Mouse (Mus musculus): ENCODE results near the gene Gm21983. TPM values are rescaled to one million over a fixed set of nuclear protein-coding genes. Genes with fewer than 3 reads are reported as not detected.
A peak's percentile ranks its signal among the peaks of the same experiment; 100 is the strongest.

Gene Gm21983
- polyA plus RNA-seq, 1 experiment from 2014 or later: not detected

- Histone ChIP-seq H3K9ac (ENCODE audit: low read length) (no peak overlapping the region), H3K27me3 (ENCODE audit: control insufficient read depth, insufficient read depth, low read length) (no peaks in the 10 kb centered on the region), H3K36me3 (ENCODE audit: control insufficient read depth, insufficient read depth, low read length) (peaks cover 8% of the 10 kb centered on the region), H3K4me3 (replicated peaks; ENCODE audit: low read length) (no peak overlapping the region), H3K27ac (ENCODE audit: low read length) (no peak overlapping the region), H3K4me2 (ENCODE audit: low read depth, low read length) (no peak overlapping the region), H3K9me3 (replicated peaks; ENCODE audit: control insufficient read depth, low read length) (no peaks in the 10 kb centered on the region), H3K4me1 (ENCODE audit: control insufficient read depth, insufficient read depth, low read length) (peaks cover 16% of the 10 kb centered on the region)
- ATAC-seq (ENCODE audit: insufficient read depth, low FRiP score): no peak
- WGBS: 78% methylated on average over 11 of the region's 11 CpGs
Measured at GRCm38 (mm10) chr7:27219937-27220336, 39.1 kb upstream of the Gm21983 start.

GRCm38 (mm10) chr7:27218586-27218985 lies 37.7 kb upstream of the Gm21983 start:
- Histone ChIP-seq H3K4me1 (ENCODE audit: control insufficient read depth, insufficient read depth, low read length) (peaks cover 3% of the 10 kb centered on the region; the same call in 1 of the 2 replicates), H3K9ac (ENCODE audit: low read length) (no peak overlapping the region), H3K27me3 (ENCODE audit: control insufficient read depth, insufficient read depth, low read length) (no peaks in the 10 kb centered on the region), H3K4me3 (replicated peaks; ENCODE audit: low read length) (no peak overlapping the region), H3K36me3 (ENCODE audit: control insufficient read depth, insufficient read depth, low read length) (peaks cover 13% of the 10 kb centered on the region), H3K9me3 (replicated peaks; ENCODE audit: control insufficient read depth, low read length) (no peaks in the 10 kb centered on the region), H3K4me2 (ENCODE audit: low read depth, low read length) (no peak overlapping the region), H3K27ac (ENCODE audit: low read length) (no peak overlapping the region)
- 85% methylated on average over 7 of the region's 7 CpGs for WGBS
- no peak for ATAC-seq (ENCODE audit: insufficient read depth, low FRiP score)

- no peak for ATAC-seq (ENCODE audit: insufficient read depth, low FRiP score)
- Histone ChIP-seq H3K9me3 (replicated peaks; ENCODE audit: control insufficient read depth, low read length) (no peaks in the 10 kb centered on the region), H3K27me3 (ENCODE audit: control insufficient read depth, insufficient read depth, low read length) (no peaks in the 10 kb centered on the region), H3K4me1 (ENCODE audit: control insufficient read depth, insufficient read depth, low read length) (no peaks in the 10 kb centered on the region), H3K4me3 (replicated peaks; ENCODE audit: low read length) (no peak overlapping the region), H3K27ac (ENCODE audit: low read length) (no peak overlapping the region), H3K4me2 (ENCODE audit: low read depth, low read length) (no peak overlapping the region), H3K36me3 (ENCODE audit: control insufficient read depth, insufficient read depth, low read length) (peaks cover 36% of the 10 kb centered on the region), H3K9ac (ENCODE audit: low read length) (no peak overlapping the region)
- 86% methylated on average over 2 of the region's 2 CpGs for WGBS
Measured at GRCm38 (mm10) chr7:27212626-27213025, 31.7 kb upstream of the Gm21983 start.

GRCm38 (mm10) chr7:27203730-27204449 lies 23.0 kb upstream of the Gm21983 start:
- Histone ChIP-seq H3K36me3 (ENCODE audit: control insufficient read depth, insufficient read depth, low read length) (peaks cover 11% of the 10 kb centered on the region), H3K4me2 (ENCODE audit: low read depth, low read length) (no peak overlapping the region), H3K9me3 (replicated peaks; ENCODE audit: control insufficient read depth, low read length) (no peaks in the 10 kb centered on the region), H3K27ac (ENCODE audit: low read length) (no peak overlapping the region), H3K27me3 (ENCODE audit: control insufficient read depth, insufficient read depth, low read length) (no peaks in the 10 kb centered on the region), H3K4me1 (ENCODE audit: control insufficient read depth, insufficient read depth, low read length) (no peaks in the 10 kb centered on the region), H3K4me3 (replicated peaks; ENCODE audit: low read length) (no peak overlapping the region), H3K9ac (ENCODE audit: low read length) (no peak overlapping the region)
- 0 out of 2 replicates have a peak, but pooled peaks have one; percentile 18 for ATAC-seq (ENCODE audit: insufficient read depth, low FRiP score)
- 91% methylated on average over 8 of the region's 8 CpGs for WGBS

GRCm38 (mm10) chr7:27198779-27199178 lies 17.9 kb upstream of the Gm21983 start:
- Histone ChIP-seq H3K4me3 (replicated peaks; ENCODE audit: low read length) (no peak overlapping the region), H3K4me2 (ENCODE audit: low read depth, low read length) (no peak overlapping the region), H3K9ac (ENCODE audit: low read length) (no peak overlapping the region), H3K36me3 (ENCODE audit: control insufficient read depth, insufficient read depth, low read length) (no peaks in the 10 kb centered on the region; the same call in 1 of the 2 replicates), H3K4me1 (ENCODE audit: control insufficient read depth, insufficient read depth, low read length) (peaks cover 8% of the 10 kb centered on the region), H3K9me3 (replicated peaks; ENCODE audit: control insufficient read depth, low read length) (no peaks in the 10 kb centered on the region), H3K27ac (ENCODE audit: low read length) (no peak overlapping the region), H3K27me3 (ENCODE audit: control insufficient read depth, insufficient read depth, low read length) (no peaks in the 10 kb centered on the region)
- ATAC-seq (ENCODE audit: insufficient read depth, low FRiP score): no peak
- WGBS: 94% methylated on average over 8 of the region's 8 CpGs

GRCm38 (mm10) chr7:27198355-27198754 lies 17.5 kb upstream of the Gm21983 start:
- Histone ChIP-seq H3K36me3 (ENCODE audit: control insufficient read depth, insufficient read depth, low read length) (no peaks in the 10 kb centered on the region; the same call in 1 of the 2 replicates), H3K27ac (ENCODE audit: low read length) (no peak overlapping the region), H3K27me3 (ENCODE audit: control insufficient read depth, insufficient read depth, low read length) (no peaks in the 10 kb centered on the region), H3K4me1 (ENCODE audit: control insufficient read depth, insufficient read depth, low read length) (peaks cover 8% of the 10 kb centered on the region), H3K9me3 (replicated peaks; ENCODE audit: control insufficient read depth, low read length) (no peaks in the 10 kb centered on the region), H3K4me2 (ENCODE audit: low read depth, low read length) (no peak overlapping the region), H3K4me3 (replicated peaks; ENCODE audit: low read length) (no peak overlapping the region), H3K9ac (ENCODE audit: low read length) (no peak overlapping the region)
- no peak for ATAC-seq (ENCODE audit: insufficient read depth, low FRiP score)

- Histone ChIP-seq H3K9ac (ENCODE audit: low read length) (no peak overlapping the region), H3K27me3 (ENCODE audit: control insufficient read depth, insufficient read depth, low read length) (no peaks in the 10 kb centered on the region), H3K9me3 (replicated peaks; ENCODE audit: control insufficient read depth, low read length) (no peaks in the 10 kb centered on the region), H3K4me1 (ENCODE audit: control insufficient read depth, insufficient read depth, low read length) (peaks cover 8% of the 10 kb centered on the region), H3K36me3 (ENCODE audit: control insufficient read depth, insufficient read depth, low read length) (peaks cover 7% of the 10 kb centered on the region; the same call in 1 of the 2 replicates), H3K4me3 (replicated peaks; ENCODE audit: low read length) (no peak overlapping the region), H3K27ac (ENCODE audit: low read length) (no peak overlapping the region), H3K4me2 (ENCODE audit: low read depth, low read length) (no peak overlapping the region)
- WGBS: 91% methylated on average over 8 of the region's 8 CpGs
- no peak for ATAC-seq (ENCODE audit: insufficient read depth, low FRiP score)
Measured at GRCm38 (mm10) chr7:27197634-27198033, 16.7 kb upstream of the Gm21983 start.

- H3K9me3 ChIP-seq (replicated peaks; ENCODE audit: control insufficient read depth, low read length): no peaks in the 10 kb centered on the region
- H3K9ac ChIP-seq (ENCODE audit: low read length): no peak overlapping the region
- H3K36me3 ChIP-seq (ENCODE audit: control insufficient read depth, insufficient read depth, low read length): peaks cover 8% of the 10 kb centered on the region; the same call in 1 of the 2 replicates
- H3K4me3 ChIP-seq (replicated peaks; ENCODE audit: low read length): no peak overlapping the region
- no peak overlapping the region for H3K27ac ChIP-seq (ENCODE audit: low read length)
- ATAC-seq (ENCODE audit: insufficient read depth, low FRiP score): no peak
- H3K4me1 ChIP-seq (ENCODE audit: control insufficient read depth, insufficient read depth, low read length): peaks cover 8% of the 10 kb centered on the region
- H3K4me2 ChIP-seq (ENCODE audit: low read depth, low read length): no peak overlapping the region
- 85% methylated on average over 3 of the region's 3 CpGs for whole genome bisulfite sequencing
- H3K27me3 ChIP-seq (ENCODE audit: control insufficient read depth, insufficient read depth, low read length): no peaks in the 10 kb centered on the region
Measured at GRCm38 (mm10) chr7:27197136-27197535, 16.2 kb upstream of the Gm21983 start.

- Histone ChIP-seq H3K4me3 (replicated peaks; ENCODE audit: low read length) (peak within 1 kb of the TSS; percentile 98), H3K27ac (ENCODE audit: low read length) (peak within 1 kb of the TSS; percentile 100), H3K9ac (ENCODE audit: low read length) (peak within 1 kb of the TSS; percentile 96), H3K36me3 (ENCODE audit: control insufficient read depth, insufficient read depth, low read length) (peaks cover 17% of the 10 kb centered on the region), H3K4me2 (ENCODE audit: low read depth, low read length) (peak within 1 kb of the TSS; percentile 96), H3K4me1 (ENCODE audit: control insufficient read depth, insufficient read depth, low read length) (peaks cover 8% of the 10 kb centered on the region), H3K9me3 (replicated peaks; ENCODE audit: control insufficient read depth, low read length) (no peaks in the 10 kb centered on the region), H3K27me3 (ENCODE audit: control insufficient read depth, insufficient read depth, low read length) (no peaks in the 10 kb centered on the region)
- peak; percentile 99 for ATAC-seq (ENCODE audit: insufficient read depth, low FRiP score)
- WGBS: under 1% methylated on average over 64 of the region's 64 CpGs
Measured at GRCm38 (mm10) chr7:27195681-27196611, 15.1 kb upstream of the Gm21983 start, which contains the start of the genes BC024978 and Snrpa. TSS of gene BC024978 (plus strand) at chr7:27195781. TSS of gene Snrpa (minus strand) at chr7:27196271.
